Comparison of ENCODE assay signal across 8 mouse cellular contexts in the genomic region with DNA sequence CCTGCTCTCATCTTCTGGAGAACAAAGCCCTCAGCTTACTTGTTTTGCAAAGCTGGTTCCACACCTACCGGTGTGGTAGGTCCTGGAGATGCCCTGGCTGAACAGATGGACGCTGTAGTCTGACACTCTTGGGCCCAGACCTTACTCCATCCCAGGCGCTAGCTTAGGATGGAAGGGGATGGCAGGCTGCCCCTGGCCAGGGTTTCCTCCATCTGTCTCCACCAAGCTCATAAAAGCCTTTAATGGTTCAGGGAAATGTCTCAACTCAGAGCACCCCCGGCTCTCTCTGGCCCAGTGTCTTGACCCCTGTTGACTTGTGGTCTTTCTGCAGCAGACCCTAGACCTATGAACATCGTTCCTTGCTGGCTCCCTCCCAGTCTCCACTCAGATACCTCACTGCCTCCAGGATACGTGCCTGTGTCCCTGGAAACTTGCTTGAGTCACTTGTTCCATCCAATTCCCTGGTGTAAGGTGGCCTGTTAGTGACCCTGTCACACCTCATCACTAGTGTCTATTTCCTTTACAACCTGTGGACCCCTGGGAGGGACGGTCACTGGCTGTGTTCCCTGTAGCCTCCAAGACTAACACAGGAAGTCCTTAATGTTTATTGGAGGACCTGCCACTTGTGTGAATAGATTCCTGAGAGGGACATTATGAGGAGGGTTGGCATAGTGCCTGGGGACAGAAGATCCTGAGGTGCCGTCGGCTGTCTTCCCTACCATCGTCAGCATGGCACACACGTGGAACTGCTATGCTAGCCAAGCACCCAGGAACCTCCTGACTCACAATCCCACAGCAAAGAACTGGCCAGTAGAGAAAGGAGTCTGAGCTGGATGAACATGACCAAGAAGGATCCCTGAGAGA. TPM values are rescaled to one million over a fixed set of nuclear protein-coding genes. Genes with fewer than 3 reads are reported as not detected.
DNase-seq lines count a peak whose midpoint lies in the region; ATAC-seq lines count a peak whose summit lies in the region.
"Had no signal": no experiment of that assay in that cellular context is flagged by ENCODE, and none has a peak within 500 bp of the region (broad histone marks: within the 10 kb centered on the region; RNA-seq: fewer than 3 reads in every experiment).

No protein-coding gene starts in this region.

- no peak overlapping the region for H3K27ac ChIP-seq in liver, embryonic 11.5 days (ENCODE audit: low read depth, low read length)
- no peak overlapping the region for H3K27ac ChIP-seq in stomach, embryonic 16.5 days (ENCODE audit: low read length)
- H3K27ac ChIP-seq: midbrain, embryonic 15.5 days had no signal

- H3K4me3 ChIP-seq in liver, embryonic 11.5 days (ENCODE audit: low read depth, low read length) = no peak overlapping the region
- no peak overlapping the region for H3K4me3 ChIP-seq in stomach, embryonic 16.5 days (replicated peaks; ENCODE audit: low read length)
- H3K4me3 ChIP-seq: midbrain, embryonic 15.5 days had no signal

- H3K9ac ChIP-seq in liver, embryonic 11.5 days (ENCODE audit: low read depth, low read length) = no peak overlapping the region
- H3K9ac ChIP-seq in stomach, embryonic 16.5 days (ENCODE audit: low read length) = peak overlapping the region; percentile 4; the same call in 1 of the 2 replicates
- H3K9ac ChIP-seq: midbrain, embryonic 15.5 days had no signal

- H3K36me3 ChIP-seq in liver, embryonic 11.5 days (ENCODE audit: control insufficient read depth, insufficient read depth, low read length) = no peaks in the 10 kb centered on the region
- H3K36me3 ChIP-seq in stomach, embryonic 16.5 days (ENCODE audit: control insufficient read depth, insufficient read depth, low read length) = no peaks in the 10 kb centered on the region
- H3K36me3 ChIP-seq: midbrain, embryonic 15.5 days had no signal

- H3K4me2 ChIP-seq in liver, embryonic 11.5 days = no peak overlapping the region
- no peak overlapping the region for H3K4me2 ChIP-seq in stomach, embryonic 16.5 days (ENCODE audit: low read depth, low read length)
- H3K4me2 ChIP-seq: midbrain, embryonic 15.5 days had no signal

- no peak for DNase-seq in liver, embryonic 11.5 days (ENCODE audit: low spot score)
- DNase-seq in liver (no peak), adipocyte (ENCODE audit: low spot score) (no peak)
- DNase-seq in cerebellum, postnatal 14 days = peak; percentile 95 to 97
- DNase-seq in kidney, postnatal 10 days = peak; percentile 47

- H3K4me1 ChIP-seq in liver, embryonic 11.5 days (replicated peaks; ENCODE audit: control insufficient read depth, insufficient read depth, low read length) = no peaks in the 10 kb centered on the region
- H3K4me1 ChIP-seq in stomach, embryonic 16.5 days (ENCODE audit: control insufficient read depth, insufficient read depth, low read length) = peaks cover 3% of the 10 kb centered on the region; the same call in 1 of the 2 replicates
- H3K4me1 ChIP-seq: midbrain, embryonic 15.5 days had no signal

- no peaks in the 10 kb centered on the region for H3K9me3 ChIP-seq in liver, embryonic 11.5 days (ENCODE audit: control insufficient read depth, low read length)
- H3K9me3 ChIP-seq in stomach, embryonic 16.5 days (replicated peaks; ENCODE audit: control insufficient read depth, low read length) = no peaks in the 10 kb centered on the region
- H3K9me3 ChIP-seq: midbrain, embryonic 15.5 days had no signal

- ATAC-seq in liver, embryonic 11.5 days (replicated peaks; ENCODE audit: low FRiP score) = 0 out of 2 replicates have a peak, but pooled peaks have one; percentile 6
- ATAC-seq in stomach, embryonic 16.5 days (ENCODE audit: insufficient read depth, low FRiP score) = no peak
- no peak for ATAC-seq in frontal cortex, adult (ENCODE audit: low TSS enrichment)
- ATAC-seq: midbrain, embryonic 15.5 days had no signal

- H3K27me3 ChIP-seq in liver, embryonic 11.5 days (replicated peaks; ENCODE audit: control insufficient read depth, insufficient read depth, low read length) = no peaks in the 10 kb centered on the region
- H3K27me3 ChIP-seq in stomach, embryonic 16.5 days (ENCODE audit: control insufficient read depth, insufficient read depth, low read length) = no peaks in the 10 kb centered on the region
- H3K27me3 ChIP-seq: midbrain, embryonic 15.5 days had no signal

- WGBS in liver, embryonic 11.5 days = 66% methylated on average over 11 of the region's 11 CpGs
- 61% methylated on average over 11 of the region's 11 CpGs for WGBS in stomach, embryonic 16.5 days

RNA-seq across cellular contexts. Expression of a gene that starts 9.0 kb away (rescaled TPM):
- polyA plus RNA-seq in liver, embryonic 11.5 days (2014; fragmentation: Nextera tagmentation; extraction: Ambion mirVana) = 96.5 and 105 TPM in 2 replicates
- polyA plus RNA-seq in stomach, embryonic 16.5 days (2015; fragmentation: Nextera tagmentation; extraction: Ambion mirVana) = 77.2 and 98.4 TPM in 2 replicates

RNA-seq across cellular contexts. Expression of a gene that starts 26.1 kb away (rescaled TPM):
- polyA plus RNA-seq in liver, embryonic 11.5 days (2014; fragmentation: Nextera tagmentation; extraction: Ambion mirVana) = 10.4 and 13.5 TPM in 2 replicates
- polyA plus RNA-seq in stomach, embryonic 16.5 days (2015; fragmentation: Nextera tagmentation; extraction: Ambion mirVana) = 9.3 and 11.2 TPM in 2 replicates

RNA-seq across cellular contexts. Expression of a gene that starts 31.9 kb away (rescaled TPM):
- polyA plus RNA-seq in liver, embryonic 11.5 days (2014; fragmentation: Nextera tagmentation; extraction: Ambion mirVana) = 10.5 and 12.0 TPM in 2 replicates
- polyA plus RNA-seq in stomach, embryonic 16.5 days (2015; fragmentation: Nextera tagmentation; extraction: Ambion mirVana) = 20.6 and 22.1 TPM in 2 replicates

RNA-seq across cellular contexts. Expression of a gene that starts 38.7 kb away (rescaled TPM):
- polyA plus RNA-seq in liver, embryonic 11.5 days (2014; fragmentation: Nextera tagmentation; extraction: Ambion mirVana) = 0.26 and 1.2 TPM in 2 replicates
- polyA plus RNA-seq in stomach, embryonic 16.5 days (2015; fragmentation: Nextera tagmentation; extraction: Ambion mirVana) = 1.9 and 2.0 TPM in 2 replicates

RNA-seq across cellular contexts. Expression of a gene that starts 41.4 kb away (rescaled TPM):
- polyA plus RNA-seq in liver, embryonic 11.5 days (2014; fragmentation: Nextera tagmentation; extraction: Ambion mirVana) = 0.70 TPM in 1 of 2 replicates, not detected in the other
- polyA plus RNA-seq in stomach, embryonic 16.5 days (2015; fragmentation: Nextera tagmentation; extraction: Ambion mirVana) = 0.41 and 0.48 TPM in 2 replicates
- polyA plus RNA-seq: midbrain, embryonic 15.5 days had no signal

Comparison
In these comparisons a context has a peak if more than half of its experiments do, and no peak if none do; other contexts are left out.
1. DNase-seq: peak in cerebellum, postnatal 14 days (2 of 2) and kidney, postnatal 10 days (single experiment); none in liver, embryonic 11.5 days (single experiment), liver (single experiment) and adipocyte (single experiment).